ENCODE assay signal across 8 mouse cellular contexts in the genomic region with DNA sequence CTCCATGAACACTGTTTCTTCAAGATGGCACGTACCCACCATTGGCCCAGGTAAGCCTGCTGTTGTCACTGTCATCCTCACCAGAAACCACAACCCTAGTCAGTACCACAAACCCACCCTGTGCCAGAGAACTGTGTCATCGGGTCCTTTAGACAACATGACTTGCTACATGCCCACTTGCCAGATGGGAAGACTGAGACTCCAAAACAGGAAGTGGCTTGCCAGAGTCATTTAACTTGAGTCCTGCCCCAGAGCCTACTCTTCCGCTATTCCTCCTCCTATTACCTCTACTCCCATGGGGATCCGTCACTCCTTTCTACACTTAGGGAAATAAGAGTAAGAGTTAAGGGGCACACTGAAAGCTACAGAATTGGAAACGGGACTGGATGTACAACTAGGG. TPM values are rescaled to one million over a fixed set of nuclear protein-coding genes. Genes with fewer than 3 reads are reported as not detected.
DNase-seq lines count a peak whose midpoint lies in the region; ATAC-seq and TF ChIP-seq lines count a peak whose summit lies in the region.

No protein-coding gene starts in this region.

- H3K9me3 ChIP-seq in intestine, embryonic 16.5 days (ENCODE audit: control insufficient read depth, low read length), result no peaks in the 10 kb centered on the region
- no peaks in the 10 kb centered on the region for H3K9me3 ChIP-seq in neural tube, embryonic 13.5 days

- peak overlapping the region; percentile 56 for H3K4me3 ChIP-seq in layer of hippocampus, adult 2 months
- H3K4me3 ChIP-seq in embryonic fibroblast, embryonic 13.5 days (ENCODE audit: insufficient read depth, low read length), result peak overlapping the region; percentile 40
- peak overlapping the region; percentile 45 for H3K4me3 ChIP-seq in intestine, embryonic 16.5 days (ENCODE audit: low read length)
- H3K4me3 ChIP-seq in neural tube, embryonic 13.5 days, result peak overlapping the region; percentile 26

- H3K27ac ChIP-seq in layer of hippocampus, adult 2 months, result peak overlapping the region; percentile 96
- H3K27ac ChIP-seq in embryonic fibroblast, embryonic 13.5 days (ENCODE audit: insufficient read depth, low read length), result peak overlapping the region; percentile 99
- peak overlapping the region; percentile 96 for H3K27ac ChIP-seq in intestine, embryonic 16.5 days (ENCODE audit: low read length)
- H3K27ac ChIP-seq in neural tube, embryonic 13.5 days (replicated peaks), result peak overlapping the region; percentile 98

- TF ChIP-seq CTCF in layer of hippocampus, adult 2 months (conservative IDR thresholded peaks at IDR 0.05), result no peak
- no peak for TF ChIP-seq CTCF in embryonic fibroblast, embryonic 13.5 days (IDR thresholded peaks at IDR 0.05; ENCODE audit: borderline replicate concordance, insufficient read depth, low read length)

- DNase-seq in layer of hippocampus, adult 2 months (ENCODE audit: low spot score in 2 of 2), result no peak
- DNase-seq in layer of hippocampus, postnatal 14 days (ENCODE audit: low spot score in 2 of 2), result no peak
- DNase-seq in left cerebral cortex, adult 8-10 months (ENCODE audit: low spot score in 2 of 2), result no peak
- DNase-seq in layer of hippocampus, adult 9-11 months, result no peak
- DNase-seq in embryo, embryonic 11 days, result no peak

- no peak for ATAC-seq in intestine, embryonic 16.5 days
- ATAC-seq in neural tube, embryonic 13.5 days (ENCODE audit: low read depth), result no peak

- no peaks in the 10 kb centered on the region for H3K27me3 ChIP-seq in intestine, embryonic 16.5 days (replicated peaks; ENCODE audit: control insufficient read depth, insufficient read depth, low read length)
- H3K27me3 ChIP-seq in neural tube, embryonic 13.5 days, result no peaks in the 10 kb centered on the region

- peaks cover 26% of the 10 kb centered on the region for H3K4me1 ChIP-seq in embryonic fibroblast, embryonic 13.5 days (ENCODE audit: control insufficient read depth, insufficient read depth, low read length)
- H3K4me1 ChIP-seq in intestine, embryonic 16.5 days (ENCODE audit: control insufficient read depth, insufficient read depth, low read length), result peaks cover 79% of the 10 kb centered on the region
- peaks cover 96% of the 10 kb centered on the region for H3K4me1 ChIP-seq in neural tube, embryonic 13.5 days (replicated peaks)

- H3K9ac ChIP-seq in intestine, embryonic 16.5 days (ENCODE audit: low read depth, low read length), result no peak overlapping the region; the same call in 1 of the 2 replicates
- H3K9ac ChIP-seq in neural tube, embryonic 13.5 days, result peak overlapping the region; percentile 70

- no peak for TF ChIP-seq POLR2A in embryonic fibroblast, embryonic 13.5 days (IDR thresholded peaks at IDR 0.05; ENCODE audit: low read depth, low read length)

- WGBS in intestine, embryonic 16.5 days, result 78% methylated on average over 5 of the region's 5 CpGs
- 81% methylated on average over 5 of the region's 5 CpGs for WGBS in neural tube, embryonic 13.5 days

- peak overlapping the region; percentile 85 for H3K4me2 ChIP-seq in intestine, embryonic 16.5 days (ENCODE audit: low read depth, low read length)
- H3K4me2 ChIP-seq in neural tube, embryonic 13.5 days, result peak overlapping the region; percentile 56

- H3K36me3 ChIP-seq in intestine, embryonic 16.5 days (ENCODE audit: control insufficient read depth, insufficient read depth, low read length), result no peaks in the 10 kb centered on the region
- no peaks in the 10 kb centered on the region for H3K36me3 ChIP-seq in neural tube, embryonic 13.5 days

RNA-seq across cellular contexts. Expression of a gene that starts 39.4 kb away (rescaled TPM):
- 100 to 1,000 TPM; 285 to 307 TPM for total RNA-seq in layer of hippocampus, adult 2 months (2021)
- 100 to 1,000 TPM; 238 to 254 TPM for total RNA-seq in layer of hippocampus, postnatal 14 days (2021)
- polyA plus RNA-seq in embryonic fibroblast, embryonic 13.5 days (2011; ENCODE audit: insufficient read length, low read depth, missing spikeins), result 110 and 130 TPM in 2 replicates
- 13.1 and 14.4 TPM in 2 replicates for polyA plus RNA-seq in intestine, embryonic 16.5 days (2015; fragmentation: Nextera tagmentation; extraction: Ambion mirVana)
- 29.2 and 30.4 TPM in 2 replicates for polyA plus RNA-seq in neural tube, embryonic 13.5 days (2015; fragmentation: Nextera tagmentation; extraction: Ambion mirVana)
- 100 to 1,000 TPM; 171 to 184 (median 179) TPM for total RNA-seq in left cerebral cortex, adult 8-10 months (2022)
